Mouse (Mus musculus): Measurements from ENCODE around the gene Ebf3. TPM values are rescaled to one million over a fixed set of nuclear protein-coding genes. Genes with fewer than 3 reads are reported as not detected.

The Ebf3 gene
- polyA plus RNA-seq, 1 experiment, result not detected

- Histone ChIP-seq H3K4me1 (ENCODE audit: control insufficient read depth) (no peaks in the 10 kb centered on the region), H3K9me3 (ENCODE audit: control insufficient read depth, low read length) (no peaks in the 10 kb centered on the region), H3K4me3 (replicated peaks) (no peak overlapping the region), H3K27me3 (ENCODE audit: control insufficient read depth) (peaks cover 38% of the 10 kb centered on the region), H3K36me3 (ENCODE audit: control insufficient read depth) (no peaks in the 10 kb centered on the region)
- TF ChIP-seq GATA1 (IDR thresholded peaks at IDR 0.05; ENCODE audit: low read length), result no peak
- TF ChIP-seq TAL1 (IDR thresholded peaks at IDR 0.05; ENCODE audit: low read length), result no peak
Observed at GRCm38 (mm10) chr7:137300169-137300568, 14.1 kb downstream of the Ebf3 start.

GRCm38 (mm10) chr7:137297594-137298381, 16.5 kb downstream of the Ebf3 start:
- Histone ChIP-seq H3K27me3 (ENCODE audit: control insufficient read depth) (peaks cover 25% of the 10 kb centered on the region), H3K4me3 (replicated peaks) (no peak overlapping the region), H3K36me3 (ENCODE audit: control insufficient read depth) (no peaks in the 10 kb centered on the region), H3K4me1 (ENCODE audit: control insufficient read depth) (no peaks in the 10 kb centered on the region), H3K9me3 (ENCODE audit: control insufficient read depth, low read length) (no peaks in the 10 kb centered on the region)
- TF ChIP-seq TAL1 (IDR thresholded peaks at IDR 0.05; ENCODE audit: low read length) (no peak), GATA1 (IDR thresholded peaks at IDR 0.05; ENCODE audit: low read length) (no peak)

GRCm38 (mm10) chr7:137297131-137297530, 17.1 kb downstream of the Ebf3 start:
- no peak overlapping the region for H3K4me3 ChIP-seq (replicated peaks)
- no peaks in the 10 kb centered on the region for H3K36me3 ChIP-seq (ENCODE audit: control insufficient read depth)
- TF ChIP-seq GATA1 (IDR thresholded peaks at IDR 0.05; ENCODE audit: low read length) (no peak), TAL1 (IDR thresholded peaks at IDR 0.05; ENCODE audit: low read length) (no peak)
- H3K4me1 ChIP-seq (ENCODE audit: control insufficient read depth), result no peaks in the 10 kb centered on the region
- peaks cover 25% of the 10 kb centered on the region for H3K27me3 ChIP-seq (ENCODE audit: control insufficient read depth)
- H3K9me3 ChIP-seq (ENCODE audit: control insufficient read depth, low read length), result no peaks in the 10 kb centered on the region

- Histone ChIP-seq H3K27me3 (ENCODE audit: control insufficient read depth) (peaks cover 15% of the 10 kb centered on the region), H3K4me1 (ENCODE audit: control insufficient read depth) (no peaks in the 10 kb centered on the region), H3K4me3 (replicated peaks) (no peak overlapping the region), H3K36me3 (ENCODE audit: control insufficient read depth) (no peaks in the 10 kb centered on the region), H3K9me3 (ENCODE audit: control insufficient read depth, low read length) (no peaks in the 10 kb centered on the region)
- TF ChIP-seq GATA1 (IDR thresholded peaks at IDR 0.05; ENCODE audit: low read length) (no peak), TAL1 (IDR thresholded peaks at IDR 0.05; ENCODE audit: low read length) (no peak)
Observed at GRCm38 (mm10) chr7:137295612-137296011, 18.6 kb downstream of the Ebf3 start.

- Histone ChIP-seq H3K4me3 (replicated peaks) (no peak overlapping the region), H3K27me3 (ENCODE audit: control insufficient read depth) (peaks cover 7% of the 10 kb centered on the region), H3K4me1 (ENCODE audit: control insufficient read depth) (no peaks in the 10 kb centered on the region), H3K36me3 (ENCODE audit: control insufficient read depth) (no peaks in the 10 kb centered on the region), H3K9me3 (ENCODE audit: control insufficient read depth, low read length) (no peaks in the 10 kb centered on the region)
- TF ChIP-seq TAL1 (IDR thresholded peaks at IDR 0.05; ENCODE audit: low read length) (no peak), GATA1 (IDR thresholded peaks at IDR 0.05; ENCODE audit: low read length) (no peak)
Observed at GRCm38 (mm10) chr7:137294446-137294845, 19.8 kb downstream of the Ebf3 start.

GRCm38 (mm10) chr7:137289290-137289957, 24.8 kb downstream of the Ebf3 start:
- TF ChIP-seq TAL1 (IDR thresholded peaks at IDR 0.05; ENCODE audit: low read length), result no peak
- no peak for TF ChIP-seq GATA1 (IDR thresholded peaks at IDR 0.05; ENCODE audit: low read length)
- H3K4me3 ChIP-seq (replicated peaks), result no peak overlapping the region
- no peaks in the 10 kb centered on the region for H3K9me3 ChIP-seq (ENCODE audit: control insufficient read depth, low read length)
- H3K4me1 ChIP-seq (ENCODE audit: control insufficient read depth), result no peaks in the 10 kb centered on the region
- no peaks in the 10 kb centered on the region for H3K27me3 ChIP-seq (ENCODE audit: control insufficient read depth)
- no peaks in the 10 kb centered on the region for H3K36me3 ChIP-seq (ENCODE audit: control insufficient read depth)

GRCm38 (mm10) chr7:137278171-137278570, 36.1 kb downstream of the Ebf3 start:
- Histone ChIP-seq H3K4me3 (replicated peaks) (no peak overlapping the region), H3K4me1 (ENCODE audit: control insufficient read depth) (no peaks in the 10 kb centered on the region), H3K27me3 (ENCODE audit: control insufficient read depth) (no peaks in the 10 kb centered on the region), H3K36me3 (ENCODE audit: control insufficient read depth) (no peaks in the 10 kb centered on the region), H3K9me3 (ENCODE audit: control insufficient read depth, low read length) (no peaks in the 10 kb centered on the region)
- TF ChIP-seq GATA1 (IDR thresholded peaks at IDR 0.05; ENCODE audit: low read length) (no peak), TAL1 (IDR thresholded peaks at IDR 0.05; ENCODE audit: low read length) (no peak)

- no peaks in the 10 kb centered on the region for H3K4me1 ChIP-seq (ENCODE audit: control insufficient read depth)
- no peaks in the 10 kb centered on the region for H3K9me3 ChIP-seq (ENCODE audit: control insufficient read depth, low read length)
- H3K36me3 ChIP-seq (ENCODE audit: control insufficient read depth), result no peaks in the 10 kb centered on the region
- TF ChIP-seq TAL1 (IDR thresholded peaks at IDR 0.05; ENCODE audit: low read length) (no peak), GATA1 (IDR thresholded peaks at IDR 0.05; ENCODE audit: low read length) (no peak)
- H3K4me3 ChIP-seq (replicated peaks), result no peak overlapping the region
- H3K27me3 ChIP-seq (ENCODE audit: control insufficient read depth), result no peaks in the 10 kb centered on the region
Observed at GRCm38 (mm10) chr7:137277713-137278112, 36.5 kb downstream of the Ebf3 start.

- Histone ChIP-seq H3K36me3 (ENCODE audit: control insufficient read depth) (no peaks in the 10 kb centered on the region), H3K4me1 (ENCODE audit: control insufficient read depth) (no peaks in the 10 kb centered on the region), H3K27me3 (ENCODE audit: control insufficient read depth) (no peaks in the 10 kb centered on the region), H3K9me3 (ENCODE audit: control insufficient read depth, low read length) (no peaks in the 10 kb centered on the region), H3K4me3 (replicated peaks) (no peak overlapping the region)
- TF ChIP-seq GATA1 (IDR thresholded peaks at IDR 0.05; ENCODE audit: low read length), result no peak
- TF ChIP-seq TAL1 (IDR thresholded peaks at IDR 0.05; ENCODE audit: low read length), result no peak
Observed at GRCm38 (mm10) chr7:137272252-137272651, 42.0 kb downstream of the Ebf3 start.

Data from erythroblast, embryonic 14.5 days (primary cell).